Mouse (Mus musculus): ENCODE measurements at regions not wholly inside any gene's neighbourhood (a gene's known extent, or its start where the extent isn't known, plus 50 kb on each side); places are given as distances from the start of the nearest gene placed in this dataset.

GRCm38 (mm10) chr14:120660321-120660781, 182.1 kb downstream of the Rap2a start:
- peak in 1 of 2 experiments; percentile 65 for DNase-seq (ENCODE audit: low spot score in 2 of 2)

- DNase-seq (ENCODE audit: low spot score in 2 of 2): no peak
Observed at GRCm38 (mm10) chr14:120661111-120661510, 182.9 kb downstream of the Rap2a start.

GRCm38 (mm10) chr14:120669665-120670064, 191.4 kb downstream of the Rap2a start:
- peak in 1 of 2 experiments; percentile 30 for DNase-seq (ENCODE audit: low spot score in 2 of 2)

- no peak for DNase-seq (ENCODE audit: low spot score in 2 of 2)
Observed at GRCm38 (mm10) chr14:120675752-120676151, 197.5 kb downstream of the Rap2a start.

- peak in 1 of 2 experiments; percentile 23 for DNase-seq (ENCODE audit: low spot score in 2 of 2)
Observed at GRCm38 (mm10) chr14:120678533-120678932, 200.3 kb downstream of the Rap2a start.

GRCm38 (mm10) chr14:120679072-120679471, 200.8 kb downstream of the Rap2a start:
- DNase-seq (ENCODE audit: low spot score in 2 of 2): peak in 1 of 2 experiments; percentile 46

- DNase-seq (ENCODE audit: low spot score in 2 of 2): no peak
Observed at GRCm38 (mm10) chr14:120680272-120680671, 202.0 kb downstream of the Rap2a start.

- DNase-seq (ENCODE audit: low spot score in 2 of 2): peak in 1 of 2 experiments; percentile 7
Observed at GRCm38 (mm10) chr14:120685263-120685662, 207.0 kb downstream of the Rap2a start.

GRCm38 (mm10) chr14:120685877-120686276, 207.6 kb downstream of the Rap2a start:
- DNase-seq (ENCODE audit: low spot score in 2 of 2): no peak

- no peak for DNase-seq (ENCODE audit: low spot score in 2 of 2)
Observed at GRCm38 (mm10) chr14:120686751-120687150, 208.5 kb downstream of the Rap2a start.

- DNase-seq (ENCODE audit: low spot score in 2 of 2): no peak
Observed at GRCm38 (mm10) chr14:120699378-120699777, 211.6 kb upstream of the Ipo5 start.

GRCm38 (mm10) chr14:120705301-120705801, 205.7 kb upstream of the Ipo5 start:
- no peak for DNase-seq (ENCODE audit: low spot score in 2 of 2)

- DNase-seq (ENCODE audit: low spot score in 2 of 2): no peak
Observed at GRCm38 (mm10) chr14:120710782-120711181, 200.2 kb upstream of the Ipo5 start.

- DNase-seq (ENCODE audit: low spot score in 2 of 2): no peak
Observed at GRCm38 (mm10) chr14:120720464-120721445, 190.3 kb upstream of the Ipo5 start.

- DNase-seq (ENCODE audit: low spot score in 2 of 2): no peak
Observed at GRCm38 (mm10) chr14:120721593-120722461, 189.2 kb upstream of the Ipo5 start.

GRCm38 (mm10) chr14:120722546-120723112, 188.4 kb upstream of the Ipo5 start:
- no peak for DNase-seq (ENCODE audit: low spot score in 2 of 2)

- no peak for DNase-seq (ENCODE audit: low spot score in 2 of 2)
Observed at GRCm38 (mm10) chr14:120728107-120728506, 182.9 kb upstream of the Ipo5 start.

- DNase-seq (ENCODE audit: low spot score in 2 of 2): no peak
Observed at GRCm38 (mm10) chr14:120730226-120730625, 180.8 kb upstream of the Ipo5 start.

- no peak for DNase-seq (ENCODE audit: low spot score in 2 of 2)
Observed at GRCm38 (mm10) chr14:120731679-120732281, 179.2 kb upstream of the Ipo5 start.

- DNase-seq (ENCODE audit: low spot score in 2 of 2): peak in 1 of 2 experiments; percentile 36
Observed at GRCm38 (mm10) chr14:120732400-120733138, 178.5 kb upstream of the Ipo5 start.
